Mouse (Mus musculus): ENCODE results near the gene Mfsd4a. TPM values are rescaled to one million over a fixed set of nuclear protein-coding genes. Genes with fewer than 3 reads are reported as not detected.

Gene Mfsd4a
- polyA plus RNA-seq, 1 experiment from 2014 or later = 16.0 TPM

DNA sequence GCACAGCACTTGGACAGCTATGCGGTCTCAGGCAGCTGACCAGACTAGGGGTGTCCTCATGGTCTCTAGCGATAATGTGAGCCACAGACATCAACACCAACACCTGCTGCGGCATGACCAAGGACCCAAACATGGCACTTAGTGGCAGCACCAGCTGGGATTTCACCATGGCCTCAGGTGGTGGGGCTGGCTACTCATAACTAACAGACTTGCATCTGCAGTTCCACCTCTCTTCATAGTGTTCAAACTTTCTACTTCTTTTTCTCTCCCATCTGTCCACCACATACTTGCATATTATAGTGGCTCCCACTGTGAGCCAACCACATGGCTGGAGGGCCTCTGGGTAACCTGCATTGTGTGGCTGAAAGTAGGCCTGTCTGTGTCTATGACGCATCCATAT, 25.4 kb upstream of the Mfsd4a start:
- no peak overlapping the region for H3K9ac ChIP-seq
- no peak for ATAC-seq (ENCODE audit: low FRiP score)
- H3K9me3 ChIP-seq = no peaks in the 10 kb centered on the region
- no peak overlapping the region for H3K4me3 ChIP-seq (replicated peaks)
- no peaks in the 10 kb centered on the region for H3K36me3 ChIP-seq (replicated peaks)
- no peak overlapping the region for H3K4me2 ChIP-seq
- no peak overlapping the region for H3K27ac ChIP-seq
- H3K27me3 ChIP-seq = no peaks in the 10 kb centered on the region
- no peaks in the 10 kb centered on the region for H3K4me1 ChIP-seq
- 92% methylated on average over 4 of the region's 4 CpGs for WGBS

DNA sequence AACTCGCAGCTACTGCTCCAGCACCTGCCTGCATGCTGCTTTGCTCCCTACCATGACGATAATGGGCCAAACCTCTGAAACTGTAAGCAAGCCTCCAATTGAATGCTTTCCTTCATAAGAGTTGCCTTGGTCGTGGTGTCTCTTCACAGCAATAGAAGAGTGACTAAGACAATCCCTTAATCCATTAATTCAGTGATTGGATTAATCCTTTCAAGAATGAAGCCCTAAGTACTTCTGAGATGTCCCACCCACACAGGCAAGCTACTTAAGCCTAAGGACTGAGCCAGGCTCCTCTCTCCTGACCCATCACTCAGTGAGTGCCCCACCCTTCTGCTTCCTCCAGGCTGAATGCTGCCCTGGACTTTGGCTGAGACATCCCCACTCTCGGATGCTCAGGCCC, 22.4 kb upstream of the Mfsd4a start:
- no peaks in the 10 kb centered on the region for H3K4me1 ChIP-seq
- no peak overlapping the region for H3K4me3 ChIP-seq (replicated peaks)
- H3K4me2 ChIP-seq = no peak overlapping the region
- H3K9me3 ChIP-seq = no peaks in the 10 kb centered on the region
- H3K9ac ChIP-seq = no peak overlapping the region
- no peaks in the 10 kb centered on the region for H3K27me3 ChIP-seq
- no peak for ATAC-seq (ENCODE audit: low FRiP score)
- H3K36me3 ChIP-seq (replicated peaks) = no peaks in the 10 kb centered on the region
- no peak overlapping the region for H3K27ac ChIP-seq
- WGBS = 43% methylated on average over 4 of the region's 4 CpGs

DNA sequence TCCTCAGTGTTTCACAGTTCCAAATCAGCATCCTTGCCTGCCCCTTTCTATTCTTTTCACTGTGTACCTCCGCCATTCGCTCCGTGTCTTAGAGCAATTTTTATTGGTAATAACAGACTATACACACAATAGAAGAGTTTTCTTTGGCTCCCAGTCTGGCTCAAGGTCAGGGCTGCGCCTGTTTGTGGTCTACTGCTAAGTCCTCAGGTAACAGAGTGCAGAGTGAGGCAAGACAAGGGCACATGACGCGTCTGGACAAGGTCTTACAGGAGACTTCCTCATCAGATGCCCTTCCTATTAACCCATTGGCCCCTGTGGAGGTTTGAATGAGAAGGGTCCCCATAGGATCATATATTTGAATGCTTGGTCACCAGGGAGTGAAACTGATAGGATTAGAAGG, 21.9 kb upstream of the Mfsd4a start:
- Histone ChIP-seq H3K9me3 (no peaks in the 10 kb centered on the region), H3K4me2 (no peak overlapping the region), H3K27ac (no peak overlapping the region), H3K9ac (no peak overlapping the region), H3K4me3 (replicated peaks) (no peak overlapping the region), H3K27me3 (no peaks in the 10 kb centered on the region), H3K4me1 (no peaks in the 10 kb centered on the region), H3K36me3 (replicated peaks) (no peaks in the 10 kb centered on the region)
- ATAC-seq (ENCODE audit: low FRiP score) = no peak
- WGBS = 81% methylated on average over 6 of the region's 6 CpGs

DNA sequence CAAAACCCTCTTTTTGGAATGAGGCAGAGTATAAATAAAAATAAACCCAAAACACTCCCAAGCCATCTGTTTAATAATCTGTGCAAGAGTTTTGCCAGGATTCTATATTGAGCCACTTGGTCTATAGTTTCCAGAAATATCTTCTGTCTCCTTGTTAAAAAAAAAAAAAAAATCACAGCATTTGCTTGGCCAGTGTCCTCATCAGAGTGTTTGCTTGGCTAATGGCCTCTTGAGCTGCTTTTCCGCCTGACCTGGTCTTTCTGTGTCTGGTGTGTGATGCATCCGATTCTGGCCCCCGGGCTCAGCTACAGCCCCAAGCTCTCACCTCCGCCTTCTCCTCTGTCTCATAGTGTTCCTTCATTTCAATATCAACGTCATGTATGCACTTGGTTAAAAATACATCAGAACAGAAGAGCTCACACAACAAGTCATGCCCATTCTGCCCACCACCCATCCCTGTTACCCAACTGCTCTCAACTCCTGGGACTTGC, 20.4 kb upstream of the Mfsd4a start:
- 70% methylated on average over 5 of the region's 5 CpGs for WGBS
- H3K9me3 ChIP-seq = no peaks in the 10 kb centered on the region
- no peak overlapping the region for H3K4me2 ChIP-seq
- no peak overlapping the region for H3K27ac ChIP-seq
- no peaks in the 10 kb centered on the region for H3K27me3 ChIP-seq
- no peak overlapping the region for H3K4me3 ChIP-seq (replicated peaks)
- H3K4me1 ChIP-seq = no peaks in the 10 kb centered on the region
- no peak overlapping the region for H3K9ac ChIP-seq
- ATAC-seq (ENCODE audit: low FRiP score) = no peak
- no peaks in the 10 kb centered on the region for H3K36me3 ChIP-seq (replicated peaks)

DNA sequence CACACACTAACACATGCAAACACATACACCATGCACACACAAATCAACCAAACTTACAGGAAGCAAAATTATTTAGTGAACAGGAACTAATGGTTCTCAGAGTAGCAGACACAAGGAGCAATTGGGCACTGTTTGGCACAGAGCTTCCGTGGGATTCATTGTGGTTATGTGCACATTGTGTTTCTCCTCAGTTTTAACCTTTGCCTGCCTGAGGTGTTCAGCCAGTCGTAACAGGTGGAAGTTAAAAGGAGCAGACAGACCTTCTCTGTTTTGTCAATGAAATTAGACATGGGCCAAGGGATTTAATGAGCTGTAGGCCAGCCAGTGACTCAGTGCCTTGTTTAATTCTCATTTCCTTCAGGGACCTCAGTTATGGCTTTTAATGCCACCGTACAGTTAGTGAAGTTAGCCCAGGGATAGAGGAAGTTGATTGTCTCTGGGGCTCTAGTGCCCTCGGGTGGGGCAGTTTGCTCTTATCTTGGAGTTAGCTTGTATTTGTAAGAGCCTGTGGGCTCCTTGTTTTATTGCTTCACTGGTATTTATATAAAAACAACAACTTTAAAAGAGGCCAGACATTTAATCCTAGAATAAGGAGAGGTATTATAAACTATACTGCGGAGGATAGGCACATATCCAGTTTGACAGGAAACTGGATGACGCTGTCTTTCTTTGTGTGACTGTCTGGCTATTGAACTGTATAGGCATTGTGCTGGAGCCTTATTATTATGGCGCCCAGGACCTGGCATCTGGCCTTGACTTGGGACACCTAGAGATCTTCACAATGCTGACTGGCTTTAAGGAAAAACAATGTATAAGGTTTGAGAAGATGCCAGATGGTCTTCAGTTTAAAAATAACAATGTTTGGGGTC, 17.6 kb upstream of the Mfsd4a start:
- no peak for ATAC-seq (ENCODE audit: low FRiP score)
- Histone ChIP-seq H3K4me2 (no peak overlapping the region), H3K4me3 (replicated peaks) (no peak overlapping the region), H3K9me3 (no peaks in the 10 kb centered on the region), H3K27me3 (no peaks in the 10 kb centered on the region), H3K9ac (no peak overlapping the region), H3K36me3 (replicated peaks) (no peaks in the 10 kb centered on the region), H3K27ac (no peak overlapping the region), H3K4me1 (no peaks in the 10 kb centered on the region)
- 71% methylated on average over 7 of the region's 7 CpGs for WGBS

DNA sequence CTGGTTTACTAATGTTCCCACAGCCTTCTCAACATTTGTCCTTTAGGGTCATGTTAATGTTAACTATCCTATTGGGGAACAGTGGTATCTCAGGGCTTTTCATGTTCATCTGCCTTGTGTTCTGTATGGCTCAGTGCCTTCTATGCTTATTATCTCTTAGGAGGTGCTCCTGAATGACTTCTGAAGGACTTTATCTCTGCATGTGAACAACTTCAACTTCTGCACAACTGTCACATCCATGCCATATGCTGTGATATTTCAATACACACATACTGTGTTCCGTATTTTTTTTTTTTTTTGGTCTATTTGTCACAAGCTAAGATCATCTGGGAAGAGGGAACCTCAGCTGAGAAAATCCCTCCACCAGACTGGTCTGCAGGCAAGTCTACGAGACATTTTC, 10.6 kb upstream of the Mfsd4a start:
- Histone ChIP-seq H3K9me3 (no peaks in the 10 kb centered on the region), H3K27ac (no peak overlapping the region), H3K4me3 (replicated peaks) (no peak overlapping the region), H3K4me2 (no peak overlapping the region), H3K4me1 (no peaks in the 10 kb centered on the region), H3K36me3 (replicated peaks) (no peaks in the 10 kb centered on the region), H3K27me3 (no peaks in the 10 kb centered on the region), H3K9ac (no peak overlapping the region)
- 91% methylated on average over 2 of the region's 2 CpGs for WGBS
- no peak for ATAC-seq (ENCODE audit: low FRiP score)

DNA sequence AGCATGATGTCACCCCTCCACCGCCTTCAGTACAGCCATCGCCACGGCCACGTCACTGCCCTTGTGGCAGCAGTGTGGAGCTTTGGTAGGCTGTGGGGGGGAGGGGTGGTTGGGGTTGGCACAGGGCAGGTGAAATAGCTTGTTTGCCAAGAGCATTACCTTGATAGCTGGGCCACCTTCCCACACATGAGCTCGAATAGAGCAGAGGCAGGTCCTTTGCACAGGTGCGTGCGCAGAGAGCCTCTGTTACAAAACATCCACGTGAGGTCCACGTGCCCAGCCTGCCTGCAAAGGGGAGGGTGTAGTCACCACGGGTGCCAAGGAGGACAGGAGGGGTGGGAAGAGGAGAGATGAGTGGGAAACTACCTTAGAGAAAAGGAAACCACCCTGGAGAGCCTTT, 7.7 kb upstream of the Mfsd4a start:
- peaks cover 3% of the 10 kb centered on the region for H3K27me3 ChIP-seq
- 88% methylated on average over 10 of the region's 10 CpGs for WGBS
- ATAC-seq (ENCODE audit: low FRiP score) = no peak
- H3K9me3 ChIP-seq = no peaks in the 10 kb centered on the region
- no peak overlapping the region for H3K9ac ChIP-seq
- no peaks in the 10 kb centered on the region for H3K36me3 ChIP-seq (replicated peaks)
- H3K4me3 ChIP-seq (replicated peaks) = no peak overlapping the region
- no peaks in the 10 kb centered on the region for H3K4me1 ChIP-seq
- H3K4me2 ChIP-seq = no peak overlapping the region
- no peak overlapping the region for H3K27ac ChIP-seq

DNA sequence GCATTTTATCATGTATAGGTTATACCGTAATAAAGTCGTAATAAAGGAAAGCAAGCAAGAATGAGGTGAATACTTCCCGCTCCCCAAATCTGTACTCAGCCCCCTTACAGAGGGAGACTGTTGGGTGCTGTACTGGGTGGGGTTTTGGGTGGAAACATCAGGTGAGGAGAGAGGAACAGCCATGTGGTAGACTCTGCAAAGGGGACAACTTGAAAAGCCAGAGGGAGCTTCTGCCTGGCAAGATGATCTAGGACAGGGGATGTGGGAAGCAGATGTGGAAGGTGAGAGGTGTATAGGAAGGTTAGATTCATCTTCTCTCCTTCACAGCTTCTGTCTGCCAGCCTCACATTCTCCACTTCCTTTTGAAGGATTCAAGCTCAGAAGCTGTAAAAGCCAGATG, 2.8 kb upstream of the Mfsd4a start:
- Histone ChIP-seq H3K9me3 (no peaks in the 10 kb centered on the region), H3K4me3 (replicated peaks) (no peak overlapping the region), H3K27ac (no peak overlapping the region), H3K27me3 (peaks cover 44% of the 10 kb centered on the region), H3K36me3 (replicated peaks) (no peaks in the 10 kb centered on the region), H3K4me2 (no peak overlapping the region), H3K9ac (no peak overlapping the region), H3K4me1 (peaks cover 13% of the 10 kb centered on the region)
- 92% methylated on average over 3 of the region's 3 CpGs for WGBS
- no peak for ATAC-seq (ENCODE audit: low FRiP score)

DNA sequence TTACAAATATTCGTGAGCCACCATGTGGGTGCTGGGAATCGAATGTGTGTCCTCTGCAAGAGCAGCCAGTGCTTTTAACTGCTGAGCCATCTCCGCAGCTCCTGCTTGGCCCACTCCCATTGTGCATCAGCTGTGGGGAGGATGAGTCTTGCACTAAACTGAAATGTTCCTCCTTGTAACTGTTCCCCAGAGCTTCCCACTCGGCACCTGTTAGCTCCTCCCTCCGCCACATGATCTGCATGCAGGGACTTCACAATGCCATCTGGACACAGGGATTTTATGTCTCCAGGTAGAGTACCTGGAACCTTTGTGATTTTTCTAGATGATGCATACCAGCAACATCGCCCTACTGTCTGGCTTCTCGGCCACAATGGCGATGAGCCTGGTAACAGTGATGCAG, 1.6 kb upstream of the Mfsd4a start:
- WGBS = 88% methylated on average over 8 of the region's 8 CpGs

DNA sequence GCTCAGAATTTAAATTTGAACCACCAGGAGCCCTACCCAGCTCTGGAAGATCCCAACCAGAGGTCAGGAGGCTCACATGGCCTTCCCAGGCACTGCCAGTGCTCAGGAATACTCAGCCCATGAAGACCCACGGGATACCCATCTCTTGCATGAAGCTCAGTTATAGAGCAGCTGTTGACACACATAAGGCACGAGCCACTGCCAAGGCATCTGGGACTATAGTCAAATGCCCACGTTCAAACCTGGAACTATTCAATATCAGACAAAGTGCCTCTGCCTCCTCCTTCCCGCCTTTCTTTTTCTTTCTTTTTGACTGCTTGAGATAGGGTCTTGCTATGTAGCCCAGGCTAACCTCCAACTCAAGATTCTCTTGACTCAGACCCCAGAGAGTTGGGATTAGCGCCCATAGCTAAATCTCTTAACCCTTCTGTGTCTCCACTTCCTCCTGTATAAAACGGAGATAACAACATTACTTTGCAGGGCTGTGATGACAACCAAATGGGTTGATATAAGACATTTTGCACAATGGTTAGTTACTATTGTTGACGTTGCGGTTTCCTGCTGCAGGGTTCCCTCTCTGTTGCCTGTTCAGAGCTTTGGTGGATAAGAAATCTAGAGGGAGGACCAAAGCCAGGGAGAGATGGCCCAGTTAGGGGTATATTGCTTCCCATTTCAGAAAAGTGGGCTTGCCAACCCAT, 2.2 kb downstream of the Mfsd4a start:
- Histone ChIP-seq H3K27ac (no peak overlapping the region), H3K9ac (no peak overlapping the region), H3K36me3 (replicated peaks) (no peaks in the 10 kb centered on the region), H3K4me3 (replicated peaks) (no peak overlapping the region), H3K27me3 (peaks cover 47% of the 10 kb centered on the region), H3K4me2 (no peak overlapping the region), H3K9me3 (no peaks in the 10 kb centered on the region), H3K4me1 (peaks cover 13% of the 10 kb centered on the region)
- 78% methylated on average over 8 of the region's 8 CpGs for WGBS
- ATAC-seq (ENCODE audit: low FRiP score) = no peak

More for the DNA sequence above, 1.6 kb upstream of the Mfsd4a start:
- Histone ChIP-seq H3K4me3 (replicated peaks) (no peak overlapping the region), H3K36me3 (replicated peaks) (no peaks in the 10 kb centered on the region), H3K9me3 (no peaks in the 10 kb centered on the region), H3K27me3 (peaks cover 49% of the 10 kb centered on the region), H3K4me2 (no peak overlapping the region), H3K9ac (no peak overlapping the region), H3K27ac (no peak overlapping the region), H3K4me1 (peaks cover 13% of the 10 kb centered on the region)
- ATAC-seq (ENCODE audit: low FRiP score) = no peak

DNA sequence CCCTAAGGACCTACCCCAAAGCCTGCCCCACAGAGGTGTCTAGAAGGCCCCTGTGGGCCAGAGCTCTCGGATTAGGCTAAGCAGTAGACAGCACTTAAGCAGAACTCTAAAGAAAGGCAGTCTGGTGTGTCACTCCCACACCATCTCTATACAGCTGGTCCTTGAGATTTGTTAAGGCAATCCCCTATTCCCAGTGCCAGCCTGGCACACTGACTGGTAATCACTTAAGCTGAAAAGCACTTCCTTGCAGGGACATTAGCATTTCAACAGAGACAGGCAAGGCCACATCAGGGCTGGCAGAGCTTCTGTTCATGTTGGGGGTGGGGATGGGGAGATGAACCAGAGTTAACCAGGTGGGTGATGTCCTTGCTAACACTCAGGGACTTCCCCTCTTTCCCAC, 2.9 kb downstream of the Mfsd4a start:
- Histone ChIP-seq H3K36me3 (replicated peaks) (no peaks in the 10 kb centered on the region), H3K9ac (no peak overlapping the region), H3K9me3 (no peaks in the 10 kb centered on the region), H3K4me1 (peaks cover 13% of the 10 kb centered on the region), H3K4me2 (no peak overlapping the region), H3K27ac (no peak overlapping the region), H3K4me3 (replicated peaks) (no peak overlapping the region), H3K27me3 (peaks cover 45% of the 10 kb centered on the region)
- 34% methylated on average over 1 of the region's 1 CpGs for WGBS
- no peak for ATAC-seq (ENCODE audit: low FRiP score)

DNA sequence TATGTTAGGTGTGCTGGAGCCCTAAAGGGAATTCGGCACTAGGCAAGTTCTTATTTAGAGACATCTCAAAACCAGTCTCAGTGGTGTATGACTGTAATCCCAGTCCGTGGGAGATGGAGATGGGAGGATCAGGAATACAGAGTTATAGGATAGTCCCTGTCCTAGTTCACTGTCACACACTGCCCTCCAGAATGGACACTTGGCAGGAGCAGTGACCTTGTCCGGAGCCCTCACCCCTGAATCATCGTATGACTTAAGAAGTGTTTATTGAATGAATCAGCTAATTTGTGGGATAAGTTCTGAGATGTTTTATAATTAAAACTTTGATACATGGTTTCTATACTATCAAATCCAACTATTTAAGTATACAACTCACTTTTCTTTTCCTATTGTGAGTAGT, 4.8 kb downstream of the Mfsd4a start:
- peaks cover 12% of the 10 kb centered on the region for H3K4me1 ChIP-seq
- H3K27me3 ChIP-seq = peaks cover 29% of the 10 kb centered on the region
- WGBS = 82% methylated on average over 4 of the region's 4 CpGs
- no peak overlapping the region for H3K9ac ChIP-seq
- no peak for ATAC-seq (ENCODE audit: low FRiP score)
- H3K36me3 ChIP-seq (replicated peaks) = no peaks in the 10 kb centered on the region
- H3K9me3 ChIP-seq = no peaks in the 10 kb centered on the region
- no peak overlapping the region for H3K4me2 ChIP-seq
- no peak overlapping the region for H3K27ac ChIP-seq
- H3K4me3 ChIP-seq (replicated peaks) = no peak overlapping the region
